Mouse (Mus musculus) C2C12 (cell line): ENCODE data around the gene Gm32802.
"Not testable (repeated sequence)": the region's sequence is repeated elsewhere in the genome, so short reads cannot be mapped to it uniquely, and the experiment has no call there.

ENCODE experiments used
- CTCF ChIP-seq: IDR thresholded peaks from one replicate; pipeline ENCODE4 v1.5.1; 2011; ENCODE audit not compliant: control insufficient read depth, insufficient read depth, insufficient read length
- FOSL1 ChIP-seq: IDR thresholded peaks from one replicate; pipeline ENCODE4 v1.8.0; 2011; ENCODE audit warnings: mild to moderate bottlenecking, low read length; ENCODE audit not compliant: poor library complexity, insufficient read depth, severe bottlenecking
- MAX ChIP-seq: IDR thresholded peaks from one replicate; pipeline ENCODE4 v1.6.1; 2011; ENCODE audit warnings: mild to moderate bottlenecking, control low read depth
- MYOG ChIP-seq: IDR thresholded peaks from one replicate; pipeline ENCODE4 v1.6.1; 2011; ENCODE audit not compliant: control insufficient read depth, insufficient read length; ENCODE audit errors: extremely low read depth
- USF1 ChIP-seq: IDR thresholded peaks from one replicate; pipeline ENCODE4 v1.6.1; 2011; ENCODE audit warnings: low read depth, mild to moderate bottlenecking, control low read depth, moderate library complexity

DNA sequence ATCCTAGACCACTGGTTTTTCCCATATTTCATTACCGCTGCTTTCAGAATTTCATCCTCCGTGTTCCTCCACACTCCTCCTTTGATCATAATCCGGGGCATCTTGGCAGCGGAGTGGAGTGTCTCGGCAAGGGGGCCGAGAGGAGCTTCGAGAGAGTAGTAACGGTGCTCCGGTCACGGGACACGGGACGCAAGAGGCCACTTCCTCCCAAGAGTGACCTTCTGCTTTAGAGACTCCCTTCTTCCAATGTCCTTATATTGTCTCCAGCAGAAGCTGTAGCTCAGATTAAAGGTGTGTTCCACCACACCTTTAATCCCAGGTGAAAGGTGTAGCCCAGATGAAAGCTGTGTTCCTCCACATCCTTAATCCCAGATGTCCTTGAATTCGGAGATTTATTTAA, 17.8 kb upstream of the Gm32802 start, which contains the start of gene Gm32717:
- TF ChIP-seq CTCF, MAX, USF1, MYOG, FOSL1: not testable (repeated sequence)
